ENCODE assay signal across 8 mouse cellular contexts in the genomic region with DNA sequence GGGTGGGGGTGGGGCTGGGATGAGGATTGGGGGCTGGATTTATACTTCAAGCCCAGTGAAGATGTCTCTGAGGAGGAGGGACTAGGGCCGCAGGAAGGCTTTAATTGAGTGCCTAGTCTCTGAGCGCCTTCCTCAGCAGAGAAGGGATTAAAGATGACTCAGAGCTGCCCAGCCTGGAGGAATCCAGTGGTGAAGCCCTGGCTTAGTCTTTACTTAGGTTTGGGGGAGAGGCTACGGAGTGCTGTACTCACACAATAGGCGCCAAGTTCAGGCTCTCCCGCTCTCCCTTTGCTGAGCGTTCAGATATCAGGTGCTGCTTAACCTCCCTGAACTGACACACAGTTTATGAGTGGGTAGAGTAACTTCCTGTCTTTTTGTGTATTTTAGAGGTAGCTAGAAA.
DNase-seq lines count a peak whose midpoint lies in the region; ATAC-seq and TF ChIP-seq lines count a peak whose summit lies in the region.

No protein-coding gene starts in this region.

- TF ChIP-seq RAD21 in CH12.LX (IDR thresholded peaks at IDR 0.05; ENCODE audit: low read depth, low read length), result no peak

- dilution Hi-C loops in CH12.LX (cut with MboI; ENCODE audit: extremely low pct_ligation_motif_present, extremely low pct_unique_long_range_greater_than_20kb, low sequenced_read_pairs), result no loop called here

- peaks cover 0 to 30% of the 10 kb centered on the region in 2 experiments; a peak in 3 of 4 replicates for H3K4me1 ChIP-seq in CH12.LX (ENCODE audit: control insufficient read depth in 1 of 2, insufficient read depth in 2 of 2)
- peaks cover 26% of the 10 kb centered on the region for H3K4me1 ChIP-seq in heart, embryonic 10.5 days
- peaks cover 30% of the 10 kb centered on the region for H3K4me1 ChIP-seq in kidney, embryonic 16.5 days (ENCODE audit: insufficient read depth, low read length)

- H3K4me3 ChIP-seq in CH12.LX (replicated peaks in 1 of 3; ENCODE audit: low read depth in 2 of 3, low read length in 2 of 3, poor library complexity in 1 of 3), result peak overlapping the region; percentile 47 to 65 (median 54)
- peak overlapping the region; percentile 69 for H3K4me3 ChIP-seq in heart, embryonic 10.5 days
- H3K4me3 ChIP-seq in kidney, embryonic 16.5 days (ENCODE audit: low read length), result peak overlapping the region; percentile 71

- H3K4me2 ChIP-seq in CH12.LX (ENCODE audit: insufficient read depth, low read depth, poor library complexity, severe bottlenecking), result peak overlapping the region; percentile 94
- peak overlapping the region; percentile 65 for H3K4me2 ChIP-seq in kidney, embryonic 16.5 days (replicated peaks; ENCODE audit: low read depth, low read length)

- TF ChIP-seq EP300 in CH12.LX (IDR thresholded peaks at IDR 0.05; ENCODE audit: low read length), result no peak

- no peak for TF ChIP-seq CTCF in CH12.LX (conservative IDR thresholded peaks at IDR 0.05 in 1 of 2, IDR thresholded peaks at IDR 0.05 in 1 of 2; ENCODE audit: low read depth in 2 of 2, low read length in 2 of 2)

- WGBS in heart, embryonic 10.5 days, result 2% methylated on average over 6 of the region's 6 CpGs
- WGBS in kidney, embryonic 16.5 days, result 0% methylated on average over 6 of the region's 6 CpGs

- peak overlapping the region; percentile 72 for H3K27ac ChIP-seq in CH12.LX (ENCODE audit: insufficient read depth, low read depth)
- peak overlapping the region; percentile 90 for H3K27ac ChIP-seq in heart, embryonic 10.5 days
- H3K27ac ChIP-seq in kidney, embryonic 16.5 days (ENCODE audit: low read length), result peak overlapping the region; percentile 77

- H3K9me3 ChIP-seq in CH12.LX (replicated peaks; ENCODE audit: low read length), result no peaks in the 10 kb centered on the region
- no peaks in the 10 kb centered on the region for H3K9me3 ChIP-seq in heart, embryonic 10.5 days
- no peaks in the 10 kb centered on the region for H3K9me3 ChIP-seq in kidney, embryonic 16.5 days (ENCODE audit: low read length)

- ATAC-seq in kidney, embryonic 16.5 days (ENCODE audit: low FRiP score, low TSS enrichment), result peak; percentile 75

- in situ Hi-C loops in CH12.LX (cut with MboI; ENCODE audit: low pct_ligation_motif_present, low pct_unique_long_range_greater_than_20kb, low sequenced_read_pairs), result loop anchor here (25.0 kb wide), 1 partner anchor 160 kb away; no protein-coding TSS in a partner anchor

- peak; percentile 40 for DNase-seq in CH12.LX (ENCODE audit: extremely low read depth)
- peak; percentile 85 for DNase-seq in R1 (ENCODE audit: low read depth, low spot score)
- DNase-seq in cerebellum, postnatal 25 days, result peak; percentile 37 to 49
- DNase-seq in heart, embryonic 10.5 days (ENCODE audit: low spot score), result peak; percentile 80
- DNase-seq in lung, postnatal 4 days, result peak; percentile 28
- peak; percentile 9 for DNase-seq in right cerebral cortex, postnatal 14 days
- no peak for DNase-seq in layer of hippocampus, postnatal 25 days (ENCODE audit: extremely low spot score in 1 of 2, low spot score in 1 of 2)

- H3K9ac ChIP-seq in CH12.LX (ENCODE audit: insufficient read depth, low read depth), result peak overlapping the region; percentile 82
- H3K9ac ChIP-seq in kidney, embryonic 16.5 days (replicated peaks; ENCODE audit: low read length), result peak overlapping the region; percentile 65

- no peak for TF ChIP-seq POLR2A in CH12.LX (IDR thresholded peaks at IDR 0.05; ENCODE audit: low read depth, low read length)

- H3K79me2 ChIP-seq in CH12.LX (replicated peaks; ENCODE audit: control insufficient read depth, extremely low read depth, insufficient read depth, poor library complexity, severe bottlenecking), result peaks cover 37% of the 10 kb centered on the region

- H3K27me3 ChIP-seq in CH12.LX (replicated peaks), result no peaks in the 10 kb centered on the region
- H3K27me3 ChIP-seq in heart, embryonic 10.5 days (ENCODE audit: insufficient read depth, poor library complexity, severe bottlenecking), result no peaks in the 10 kb centered on the region
- no peaks in the 10 kb centered on the region for H3K27me3 ChIP-seq in kidney, embryonic 16.5 days (ENCODE audit: insufficient read depth, low read length)

- H3K36me3 ChIP-seq in CH12.LX (replicated peaks in 1 of 2; ENCODE audit: control insufficient read depth in 1 of 2, insufficient read depth in 1 of 2, low read length in 1 of 2), result peaks cover 2 to 6% of the 10 kb centered on the region in 2 experiments
- no peaks in the 10 kb centered on the region for H3K36me3 ChIP-seq in heart, embryonic 10.5 days
- H3K36me3 ChIP-seq in kidney, embryonic 16.5 days (ENCODE audit: insufficient read depth, low read length), result no peaks in the 10 kb centered on the region

TF ChIP-seq in CH12.LX, 34 proteins besides CTCF, POLR2A, EP300 and RAD21:
- TF ChIP-seq E2F4 (IDR thresholded peaks at IDR 0.05; ENCODE audit: insufficient replicate concordance, low read depth, low read length) (no peak), RCOR1 (conservative IDR thresholded peaks at IDR 0.05; ENCODE audit: low read depth, low read length) (no peak), POLR2AphosphoS2 (IDR thresholded peaks at IDR 0.05; ENCODE audit: low read depth, low read length) (no peak), CHD2 (IDR thresholded peaks at IDR 0.05; ENCODE audit: low read length) (no peak), BHLHE40 (IDR thresholded peaks at IDR 0.05; ENCODE audit: low read depth, low read length) (no peak), USF1 (IDR thresholded peaks at IDR 0.05; ENCODE audit: low read depth, low read length) (no peak), HCFC1 (IDR thresholded peaks at IDR 0.05; ENCODE audit: low read depth, low read length) (no peak), NRF1 (IDR thresholded peaks at IDR 0.05; ENCODE audit: low read depth, low read length) (no peak), MAFK (IDR thresholded peaks at IDR 0.05; ENCODE audit: insufficient replicate concordance, low read length) (no peak), ZMIZ1 (IDR thresholded peaks at IDR 0.05; ENCODE audit: low read depth, low read length) (no peak), JUN (IDR thresholded peaks at IDR 0.05; ENCODE audit: insufficient read depth, low read depth, low read length) (no peak), JUND (conservative IDR thresholded peaks at IDR 0.05; ENCODE audit: low read depth, low read length) (no peak), ZC3H11A (IDR thresholded peaks at IDR 0.05; ENCODE audit: low read depth, low read length) (no peak)
TF ChIP-seq in CH12.LX: peak in this region for 0.

Comparison
In these comparisons a context has a peak if more than half of its experiments do, and no peak if none do; other contexts are left out.
1. DNase-seq: peak in CH12.LX (single experiment), R1 (single experiment), cerebellum, postnatal 25 days (2 of 2), heart, embryonic 10.5 days (single experiment), lung, postnatal 4 days (2 of 2) and right cerebral cortex, postnatal 14 days (single experiment); none in layer of hippocampus, postnatal 25 days (0 of 2).
2. Peak in every context shown above with its lines, with median percentiles within 50 percentile points of each other: H3K27ac ChIP-seq and H3K4me3 ChIP-seq.